Mouse (Mus musculus): ENCODE measurements around the gene Erbb2. TPM values are rescaled to one million over a fixed set of nuclear protein-coding genes. Genes with fewer than 3 reads are reported as not detected.

Gene Erbb2
- total RNA-seq, 2 experiments from 2014 or later, result 3.9 to 5.3 TPM

- peak; percentile 77 for DNase-seq
- intact Hi-C loops (cut with DNase I; ENCODE audit: low total_unique reads), result loop anchor here (5.0 kb wide), 1 partner anchor 38 kb away; the partner anchor contains the start of gene Ppp1r1b
Observed at GRCm38 (mm10) chr11:98384721-98385637, 27.3 kb upstream of the Erbb2 start.

DNA sequence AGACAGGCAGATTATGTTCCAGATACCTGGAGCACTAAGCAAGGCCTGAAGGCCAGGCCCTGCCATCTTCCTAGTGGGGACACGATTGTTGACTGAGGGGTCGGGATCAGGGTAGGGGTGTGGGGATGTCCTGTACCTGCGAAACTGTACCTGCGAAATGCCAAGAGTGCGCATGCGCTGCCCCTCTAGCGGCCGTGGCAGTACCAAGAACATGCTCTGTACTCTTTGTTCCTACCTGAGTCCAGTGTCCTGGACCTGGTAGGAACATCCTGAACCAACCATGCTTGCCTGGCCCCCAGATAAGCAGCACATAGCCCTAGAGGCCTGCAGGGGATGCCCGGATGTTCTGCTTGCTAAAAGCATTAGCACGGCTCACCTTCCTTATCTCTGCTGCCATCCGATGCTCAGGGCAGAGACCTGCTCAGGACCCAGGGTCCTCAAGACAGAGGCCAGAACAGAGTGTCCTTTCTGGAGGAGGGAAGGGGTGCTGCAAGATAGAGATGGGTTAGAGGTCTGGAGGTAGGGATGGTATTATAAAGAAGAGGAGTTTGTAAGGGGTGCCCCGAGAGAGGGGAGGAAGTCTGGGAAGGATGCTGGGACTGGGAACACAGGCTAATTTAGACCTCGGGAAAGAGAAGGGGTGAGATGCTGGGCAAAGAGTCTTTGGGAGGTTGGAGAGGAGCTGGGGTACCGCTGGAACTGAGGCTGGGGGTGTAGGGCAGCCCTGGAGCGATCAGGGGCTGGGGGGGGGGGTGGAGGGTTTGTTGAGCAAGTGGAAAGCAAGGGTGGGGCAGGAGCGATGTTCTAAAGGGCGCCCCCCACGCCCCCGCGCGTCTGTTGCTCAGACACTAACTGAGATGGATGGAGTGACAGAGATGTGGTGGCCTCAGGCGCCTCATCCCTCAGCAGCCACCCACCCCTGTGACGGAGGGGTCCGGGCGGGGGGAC, 26.4 kb upstream of the Erbb2 start, which contains the start of gene Pnmt:
Gene Pnmt (plus strand): TSS at position 813 of the 948 bp plus-strand sequence.
- intact Hi-C loops (cut with DNase I; ENCODE audit: low total_unique reads), result loop anchor here (5.0 kb wide), 1 partner anchor 39 kb away; the partner anchor contains the start of gene Ppp1r1b
- DNase-seq, result no peak

GRCm38 (mm10) chr11:98386596-98386995, 25.7 kb upstream of the Erbb2 start:
- intact Hi-C loops (cut with DNase I; ENCODE audit: low total_unique reads), result loop anchor here (5.0 kb wide), 1 partner anchor 39 kb away; the partner anchor contains the start of gene Ppp1r1b
- DNase-seq, result no peak

GRCm38 (mm10) chr11:98387056-98387577, 25.2 kb upstream of the Erbb2 start:
- DNase-seq, result no peak
- intact Hi-C loops (cut with DNase I; ENCODE audit: low total_unique reads), result loop anchor here (5.0 kb wide), 1 partner anchor 40 kb away; the partner anchor contains the start of gene Ppp1r1b

DNA sequence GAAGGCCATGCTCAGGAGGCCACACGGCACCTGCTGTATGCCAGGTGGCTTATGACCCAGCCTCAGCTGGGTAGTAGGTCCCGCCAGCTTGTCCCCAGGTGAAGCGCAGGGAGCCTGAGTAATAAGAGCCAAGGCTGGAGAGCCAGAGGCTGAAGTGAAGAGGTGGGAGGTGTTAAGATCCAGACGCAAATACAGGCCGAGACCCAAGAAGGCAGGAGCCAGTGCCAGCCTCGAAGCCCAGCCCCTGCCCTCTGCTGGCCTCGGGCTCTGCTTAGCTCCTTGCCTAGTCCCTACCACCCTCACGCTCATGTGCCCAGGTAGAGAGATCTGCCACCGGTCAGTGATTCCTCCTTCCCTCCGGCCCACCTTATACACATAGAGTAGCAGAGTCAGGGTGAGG, 24.0 kb upstream of the Erbb2 start:
- DNase-seq, result no peak
- intact Hi-C loops (cut with DNase I; ENCODE audit: low total_unique reads), result loop anchor here (5.0 kb wide), 1 partner anchor 41 kb away; the partner anchor contains the start of gene Ppp1r1b

GRCm38 (mm10) chr11:98389221-98389780, 23.0 kb upstream of the Erbb2 start:
- intact Hi-C loops (cut with DNase I; ENCODE audit: low total_unique reads), result loop anchor here (5.0 kb wide), 1 partner anchor 42 kb away; the partner anchor contains the start of gene Ppp1r1b
- DNase-seq, result no peak

DNA sequence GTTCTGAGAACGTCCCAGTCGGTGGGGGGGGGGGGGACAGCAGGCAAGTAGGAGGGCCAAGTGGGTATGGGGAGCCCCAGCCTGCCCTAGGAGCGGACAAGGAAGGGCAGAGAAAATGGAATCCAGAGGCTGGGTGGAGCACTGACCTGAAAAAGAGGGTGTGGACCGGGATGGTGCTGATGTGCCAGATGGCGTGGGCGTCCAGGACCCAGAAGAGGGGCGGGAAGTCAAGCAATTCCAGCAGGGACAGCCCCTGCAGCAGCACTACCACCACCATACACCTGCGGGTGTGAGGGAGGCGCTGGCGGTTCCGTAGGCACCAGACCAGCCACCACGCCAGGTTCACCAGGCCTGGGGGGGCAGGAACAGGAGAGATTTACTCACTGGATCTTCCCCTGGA, 22.1 kb upstream of the Erbb2 start:
- intact Hi-C loops (cut with DNase I; ENCODE audit: low total_unique reads), result no loop called here
- no peak for DNase-seq

DNA sequence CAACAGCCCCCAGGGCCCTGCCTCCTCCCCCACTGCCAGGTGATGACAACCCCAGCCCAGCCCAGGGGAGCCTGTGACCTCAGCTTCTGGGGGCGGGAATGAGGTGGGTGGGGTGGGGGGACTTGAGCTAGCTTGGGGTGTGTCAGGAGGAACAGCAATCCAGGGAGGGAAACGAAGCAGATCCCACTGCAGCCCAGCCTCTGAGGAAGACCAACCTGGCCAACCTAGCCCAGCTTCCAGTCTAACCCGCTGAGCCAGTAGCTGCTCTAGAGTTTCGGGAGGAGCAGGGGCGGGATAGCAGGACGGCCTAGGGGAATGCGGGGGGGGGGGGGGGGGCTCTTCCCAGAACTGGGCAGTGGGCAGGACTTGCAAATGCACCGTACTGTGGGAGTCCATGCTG, 20.2 kb upstream of the Erbb2 start:
- no peak for DNase-seq
- intact Hi-C loops (cut with DNase I; ENCODE audit: low total_unique reads), result no loop called here

DNA sequence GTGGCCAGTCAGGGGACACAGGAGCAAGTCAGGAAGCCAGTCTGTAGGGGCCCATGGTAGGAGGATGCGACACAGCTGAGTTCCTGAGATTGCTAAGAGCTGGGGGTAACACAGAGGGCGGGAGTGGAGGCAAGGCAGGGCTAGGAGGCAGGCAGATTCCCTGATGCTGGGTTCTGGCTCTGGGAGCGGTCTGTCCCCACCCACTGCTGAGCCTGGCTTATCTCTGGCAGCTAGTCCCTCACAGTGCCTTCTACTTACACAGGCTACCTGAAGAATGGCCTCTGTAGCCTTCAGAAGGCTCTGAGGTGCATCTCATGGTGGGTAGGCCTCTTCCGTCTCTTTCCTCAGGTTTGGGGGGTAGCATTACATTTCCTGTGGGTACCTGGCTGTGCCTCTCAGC, 19.6 kb upstream of the Erbb2 start:
- DNase-seq, result no peak
- intact Hi-C loops (cut with DNase I; ENCODE audit: low total_unique reads), result no loop called here

- intact Hi-C loops (cut with DNase I; ENCODE audit: low total_unique reads), result no loop called here
- DNase-seq, result no peak
Observed at GRCm38 (mm10) chr11:98393317-98393716, 19.0 kb upstream of the Erbb2 start.

DNA sequence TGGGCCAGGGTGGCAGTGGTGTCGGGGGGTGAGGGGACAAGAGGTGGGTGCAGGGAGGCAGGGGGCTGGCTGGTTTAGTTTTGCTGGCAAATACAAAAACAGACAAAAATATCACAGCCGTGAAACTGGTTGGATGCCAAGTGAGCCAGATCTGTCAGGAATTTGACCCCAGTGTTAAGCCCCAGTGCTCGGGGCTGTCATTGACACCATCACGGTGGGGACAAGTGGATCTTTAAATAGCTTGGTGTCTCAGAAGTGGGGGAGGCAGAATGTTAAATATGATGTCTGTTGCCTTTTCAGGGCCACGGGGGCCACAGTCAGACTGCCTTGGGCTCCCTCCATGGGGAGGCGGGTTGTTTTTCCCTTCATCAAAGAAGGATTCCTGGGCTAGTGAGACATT, 18.0 kb upstream of the Erbb2 start:
- no peak for DNase-seq
- intact Hi-C loops (cut with DNase I; ENCODE audit: low total_unique reads), result no loop called here

DNA sequence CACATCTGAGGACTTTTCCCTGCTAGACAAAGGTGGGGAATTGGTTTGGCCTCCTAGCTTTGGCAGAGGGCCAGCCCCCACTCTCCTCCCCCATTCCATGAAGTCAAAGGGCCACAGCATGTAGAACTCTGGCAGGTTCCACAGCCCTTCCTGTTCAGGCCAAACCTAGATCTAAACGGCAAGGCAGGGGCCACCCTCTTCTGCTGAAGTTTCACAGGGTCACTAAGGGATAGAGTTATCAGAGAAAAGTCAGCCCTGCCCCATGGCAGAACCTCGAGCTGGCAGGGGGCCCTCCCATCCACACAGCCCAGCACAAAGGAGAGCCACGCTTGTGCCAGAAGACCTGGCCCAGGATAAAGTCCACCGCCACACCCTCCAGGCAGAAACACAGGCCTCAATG, 17.2 kb upstream of the Erbb2 start:
- intact Hi-C loops (cut with DNase I; ENCODE audit: low total_unique reads), result no loop called here
- peak; percentile 12 for DNase-seq

GRCm38 (mm10) chr11:98397946-98398345, 14.3 kb upstream of the Erbb2 start:
- no peak for DNase-seq
- intact Hi-C loops (cut with DNase I; ENCODE audit: low total_unique reads), result no loop called here

- DNase-seq, result peak; percentile 85
- intact Hi-C loops (cut with DNase I; ENCODE audit: low total_unique reads), result no loop called here
Observed at GRCm38 (mm10) chr11:98400161-98400726, 12.0 kb upstream of the Erbb2 start, which contains the start of gene Pgap3. Gene Pgap3 (minus strand): TSS chr11:98400490.

DNA sequence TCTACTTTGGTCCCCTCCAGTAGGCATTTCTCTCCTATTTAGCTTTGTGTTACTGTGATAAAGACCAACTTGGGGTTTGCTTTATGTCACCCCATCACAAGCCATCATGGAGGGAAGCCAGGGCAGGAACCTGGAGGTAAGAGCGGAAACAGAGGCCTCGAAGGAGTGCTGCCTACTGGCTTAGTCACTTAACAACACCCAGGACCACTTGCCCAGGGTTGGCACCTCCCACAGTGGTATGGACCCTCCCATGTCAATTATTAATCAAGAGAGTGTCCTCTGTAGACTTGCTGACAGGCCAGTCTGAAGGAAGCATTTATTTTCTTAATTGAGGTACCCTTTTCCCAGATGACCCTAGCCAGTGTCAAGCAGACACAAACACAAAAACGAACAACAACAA, 11.5 kb upstream of the Erbb2 start:
- intact Hi-C loops (cut with DNase I; ENCODE audit: low total_unique reads), result no loop called here

GRCm38 (mm10) chr11:98406621-98407020, 5.6 kb upstream of the Erbb2 start:
- DNase-seq, result no peak
- intact Hi-C loops (cut with DNase I; ENCODE audit: low total_unique reads), result no loop called here

More for the DNA sequence above, 11.5 kb upstream of the Erbb2 start:
- DNase-seq, result no peak

DNA sequence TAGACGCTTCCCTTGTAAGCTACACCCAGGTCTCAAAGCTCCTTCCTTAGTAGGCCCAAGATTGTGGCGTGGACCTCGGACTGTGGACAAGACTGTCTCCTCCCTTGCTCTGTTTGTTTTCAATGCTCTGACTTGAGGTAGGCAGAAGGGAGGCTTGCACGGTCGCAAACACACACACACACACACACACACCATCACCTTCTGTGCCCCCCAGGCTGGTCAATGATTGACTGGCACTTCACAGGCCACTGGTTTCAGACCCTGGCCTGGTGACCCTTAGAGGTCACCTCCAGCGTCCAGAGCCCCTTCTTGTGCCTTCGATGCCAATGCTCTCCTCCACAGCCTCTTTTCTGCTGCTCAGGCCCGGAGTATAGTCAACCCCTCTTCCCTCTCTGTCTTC, 3.4 kb upstream of the Erbb2 start:
- DNase-seq, result no peak
- intact Hi-C loops (cut with DNase I; ENCODE audit: low total_unique reads), result no loop called here

GRCm38 (mm10) chr11:98409341-98409822, 2.9 kb upstream of the Erbb2 start:
- intact Hi-C loops (cut with DNase I; ENCODE audit: low total_unique reads), result no loop called here
- no peak for DNase-seq
